8 mouse cellular contexts compared by ENCODE assay signal in genomic region chr13:23298445-23299232, GRCm38 (mm10). TPM values are rescaled to one million over a fixed set of nuclear protein-coding genes. Genes with fewer than 3 reads are reported as not detected.
DNase-seq lines count a peak whose midpoint lies in the region; ATAC-seq and TF ChIP-seq lines count a peak whose summit lies in the region.

No protein-coding gene starts in this region.

- no peaks in the 10 kb centered on the region for H3K36me3 ChIP-seq in kidney, embryonic 15.5 days
- no peaks in the 10 kb centered on the region for H3K36me3 ChIP-seq in kidney, adult 2 months (ENCODE audit: control insufficient read depth, insufficient read depth, low read length)
- H3K36me3 ChIP-seq in MEL (ENCODE audit: control insufficient read depth in 1 of 2, insufficient read depth in 2 of 2, low read length in 2 of 2): no peaks in the 10 kb centered on the region; a peak in 1 of 4 replicates
- H3K36me3 ChIP-seq in forebrain, embryonic 12.5 days (replicated peaks): no peaks in the 10 kb centered on the region
- no peaks in the 10 kb centered on the region for H3K36me3 ChIP-seq in limb, embryonic 15.5 days

- no peaks in the 10 kb centered on the region for H3K9me3 ChIP-seq in kidney, embryonic 15.5 days (replicated peaks)
- no peaks in the 10 kb centered on the region for H3K9me3 ChIP-seq in MEL (replicated peaks; ENCODE audit: insufficient read depth, low read length)
- no peaks in the 10 kb centered on the region for H3K9me3 ChIP-seq in forebrain, embryonic 12.5 days
- H3K9me3 ChIP-seq in limb, embryonic 15.5 days: no peaks in the 10 kb centered on the region

- no peak for TF ChIP-seq POLR2A in kidney, adult 2 months (IDR thresholded peaks at IDR 0.05; ENCODE audit: low read depth, low read length)
- TF ChIP-seq POLR2A in MEL (IDR thresholded peaks at IDR 0.05; ENCODE audit: control insufficient read depth in 1 of 2, insufficient read depth in 1 of 2, low read depth in 1 of 2, low read length in 2 of 2, poor library complexity in 1 of 2): no peak

- peak overlapping the region; percentile 38; the same call in 1 of the 2 replicates for H3K9ac ChIP-seq in kidney, embryonic 15.5 days
- H3K9ac ChIP-seq in MEL (ENCODE audit: control insufficient read depth, low read depth, low read length, poor library complexity, severe bottlenecking): peak overlapping the region; percentile 54
- peak overlapping the region; percentile 56; the same call in 1 of the 2 replicates for H3K9ac ChIP-seq in forebrain, embryonic 12.5 days
- H3K9ac ChIP-seq in limb, embryonic 15.5 days: 0 out of 2 replicates have a peak overlapping the region, but pooled peaks have one; percentile 8

- peaks cover 32% of the 10 kb centered on the region for H3K27me3 ChIP-seq in kidney, embryonic 15.5 days
- H3K27me3 ChIP-seq in kidney, adult 2 months (replicated peaks; ENCODE audit: control insufficient read depth, insufficient read depth, low read length): no peaks in the 10 kb centered on the region; the same call in 1 of the 2 replicates
- H3K27me3 ChIP-seq in MEL (ENCODE audit: control insufficient read depth in 1 of 2, insufficient read depth in 2 of 2, low read length in 2 of 2): no peaks in the 10 kb centered on the region
- H3K27me3 ChIP-seq in forebrain, embryonic 12.5 days: peaks cover 24% of the 10 kb centered on the region
- H3K27me3 ChIP-seq in limb, embryonic 15.5 days: peaks cover 15% of the 10 kb centered on the region; the same call in 1 of the 2 replicates

- H3K4me1 ChIP-seq in kidney, embryonic 15.5 days: peaks cover 9% of the 10 kb centered on the region; the same call in 1 of the 2 replicates
- H3K4me1 ChIP-seq in kidney, adult 2 months (ENCODE audit: control insufficient read depth, insufficient read depth, low read length): no peaks in the 10 kb centered on the region
- H3K4me1 ChIP-seq in MEL (ENCODE audit: control insufficient read depth in 1 of 2, insufficient read depth in 2 of 2, low read length in 2 of 2): 0 out of 4 replicates have a peak, but pooled peaks cover 0 to 5% of the 10 kb centered on the region in 2 experiments
- H3K4me1 ChIP-seq in forebrain, embryonic 12.5 days: peaks cover 9% of the 10 kb centered on the region
- peaks cover 5% of the 10 kb centered on the region; the same call in 1 of the 2 replicates for H3K4me1 ChIP-seq in limb, embryonic 15.5 days

- TF ChIP-seq CTCF in kidney, adult 2 months (conservative IDR thresholded peaks at IDR 0.05; ENCODE audit: insufficient read depth, insufficient read length, low read depth, low read length): no peak
- no peak for TF ChIP-seq CTCF in MEL (IDR thresholded peaks at IDR 0.05 in 2 of 3, conservative IDR thresholded peaks at IDR 0.05 in 1 of 3; ENCODE audit: control insufficient read depth in 1 of 3, insufficient read depth in 1 of 3, low read depth in 2 of 3, low read length in 3 of 3, poor library complexity in 1 of 3, severe bottlenecking in 1 of 3)

- ATAC-seq in kidney, embryonic 15.5 days (replicated peaks; ENCODE audit: low FRiP score): peak; percentile 83
- peak; percentile 66 for ATAC-seq in forebrain, embryonic 12.5 days (ENCODE audit: low FRiP score)
- peak; percentile 58; the same call in 1 of the 2 replicates for ATAC-seq in limb, embryonic 15.5 days (ENCODE audit: insufficient number of reproducible peaks, low FRiP score, low TSS enrichment, low read depth)
- no peak for ATAC-seq in cerebellum, adult (ENCODE audit: insufficient number of reproducible peaks, low FRiP score, low TSS enrichment)

- no peaks in the 10 kb centered on the region for H3K79me2 ChIP-seq in MEL (ENCODE audit: control insufficient read depth, insufficient read depth, low read length, poor library complexity)

- H3K4me3 ChIP-seq in kidney, embryonic 15.5 days (replicated peaks): peak overlapping the region; percentile 58
- no peak overlapping the region for H3K4me3 ChIP-seq in kidney, adult 2 months (ENCODE audit: insufficient read depth, low read depth, low read length)
- peak overlapping the region; percentile 61 to 80 for H3K4me3 ChIP-seq in MEL (ENCODE audit: control insufficient read depth in 1 of 2, insufficient read depth in 1 of 2, low read depth in 2 of 2, low read length in 2 of 2)
- H3K4me3 ChIP-seq in forebrain, embryonic 12.5 days (replicated peaks): peak overlapping the region; percentile 49
- peak overlapping the region; percentile 44 for H3K4me3 ChIP-seq in limb, embryonic 15.5 days

- no peak for TF ChIP-seq RAD21 in MEL (IDR thresholded peaks at IDR 0.05; ENCODE audit: low read depth, low read length)

- WGBS in kidney, embryonic 15.5 days: 2% methylated on average over 21 of the region's 21 CpGs
- WGBS in kidney, adult 2 months: 12% methylated on average over 21 of the region's 21 CpGs
- WGBS in forebrain, embryonic 12.5 days: 3% methylated on average over 21 of the region's 21 CpGs
- WGBS in limb, embryonic 15.5 days: 9% methylated on average over 21 of the region's 21 CpGs

- peak overlapping the region; percentile 77 for H3K4me2 ChIP-seq in kidney, embryonic 15.5 days
- H3K4me2 ChIP-seq in forebrain, embryonic 12.5 days: peak overlapping the region; percentile 62
- peak overlapping the region; percentile 55 for H3K4me2 ChIP-seq in limb, embryonic 15.5 days

- DNase-seq in kidney, adult 2 months: no peak
- peak; percentile 92 for DNase-seq in MEL (ENCODE audit: low read depth, low spot score)
- DNase-seq in retina, postnatal 1 day: peak; percentile 55
- no peak for DNase-seq in spleen, adult 12 weeks (ENCODE audit: low spot score)

- no peak overlapping the region for H3K27ac ChIP-seq in kidney, embryonic 15.5 days
- no peak overlapping the region for H3K27ac ChIP-seq in kidney, adult 2 months (ENCODE audit: insufficient read depth, low read depth, low read length)
- no peak overlapping the region for H3K27ac ChIP-seq in MEL (ENCODE audit: control insufficient read depth, low read depth, low read length)
- H3K27ac ChIP-seq in forebrain, embryonic 12.5 days: no peak overlapping the region
- H3K27ac ChIP-seq in limb, embryonic 15.5 days: no peak overlapping the region

- no peak for TF ChIP-seq EP300 in MEL (IDR thresholded peaks at IDR 0.05; ENCODE audit: low read depth in 1 of 2, low read length in 2 of 2)

TF ChIP-seq in MEL, 35 proteins besides CTCF, POLR2A, EP300 and RAD21:
- TF ChIP-seq ZNF384 (IDR thresholded peaks at IDR 0.05; ENCODE audit: low read depth, low read length): peak; percentile 91
- peak; percentile 33; the same call in 1 of the 2 replicates for TF ChIP-seq ETS1 (IDR thresholded peaks at IDR 0.05; ENCODE audit: low read depth, low read length)
- peak; percentile 100 for TF ChIP-seq TBP (IDR thresholded peaks at IDR 0.05; ENCODE audit: low read depth, low read length)
- no peak for TF ChIP-seq UBTF (IDR thresholded peaks at IDR 0.05; ENCODE audit: borderline replicate concordance, insufficient read depth, low read depth, low read length)
- TF ChIP-seq GATA1 (IDR thresholded peaks at IDR 0.05; ENCODE audit: low read depth, low read length): peak; percentile 43
- TF ChIP-seq USF2 (IDR thresholded peaks at IDR 0.05; ENCODE audit: borderline replicate concordance in 1 of 2, insufficient read depth in 1 of 2, low read depth in 1 of 2, low read length in 2 of 2): no peak
- TF ChIP-seq MAFK (IDR thresholded peaks at IDR 0.05; ENCODE audit: borderline replicate concordance, low read depth, low read length): peak; percentile 55
- TF ChIP-seq MYC (IDR thresholded peaks at IDR 0.05; ENCODE audit: low read depth, low read length): no peak

RNA-seq across cellular contexts. Expression of gene Vmn1r223, which starts 51.7 kb away (rescaled TPM):
- polyA plus RNA-seq in kidney, embryonic 15.5 days (2015; fragmentation: Nextera tagmentation; extraction: Ambion mirVana): not detected in 2 replicates
- polyA plus RNA-seq in kidney, adult 2 months (2012; rRNA removed): not detected in 2 replicates
- total RNA-seq in MEL (2012; rRNA removed): not detected in 2 replicates
- polyA plus RNA-seq in MEL (2012; ENCODE audit: insufficient read depth in 1 of 2, insufficient read length in 2 of 2, low read depth in 1 of 2, low replicate concordance in 2 of 2, missing spikeins in 1 of 2): not detected
- polyA plus RNA-seq in forebrain, embryonic 12.5 days (2016; fragmentation: Nextera tagmentation; extraction: Ambion mirVana): not detected in 2 replicates
- not detected in 2 replicates for polyA plus RNA-seq in limb, embryonic 15.5 days (2015; fragmentation: Nextera tagmentation; extraction: Ambion mirVana)

Comparison
In these comparisons a context has a peak if more than half of its experiments do, and no peak if none do; other contexts are left out.
1. DNase-seq: peak in MEL (single experiment) and retina, postnatal 1 day (single experiment); none in kidney, adult 2 months (single experiment) and spleen, adult 12 weeks (single experiment).
2. Peak in every context shown above with its lines, with median percentiles within 50 percentile points of each other: H3K4me2 ChIP-seq and H3K9ac ChIP-seq.